Mouse (Mus musculus): ENCODE results near the gene Dvl3.
A peak's percentile ranks its signal among the peaks of the same experiment; 100 is the strongest.
"Not testable (repeated sequence)": the region's sequence is repeated elsewhere in the genome, so short reads cannot be mapped to it uniquely, and the experiment has no call there.

Dvl3 gene

GRCm38 (mm10) chr16:20516726-20517201 is at the start of gene Dvl3:
TSS of gene Dvl3 (plus strand) at chr16:20516982.
- DNase-seq (ENCODE audit: extremely low read depth, insufficient read length, low spot score): peak; percentile 95

- no peak for DNase-seq (ENCODE audit: extremely low read depth, insufficient read length, low spot score)
Measured at GRCm38 (mm10) chr16:20470981-20471380, 45.8 kb upstream of the Dvl3 start.

- no peak for DNase-seq (ENCODE audit: extremely low read depth, insufficient read length, low spot score)
Measured at GRCm38 (mm10) chr16:20471686-20472085, 45.1 kb upstream of the Dvl3 start.

GRCm38 (mm10) chr16:20473748-20474147 is 43.0 kb upstream of the Dvl3 start:
- DNase-seq (ENCODE audit: extremely low read depth, insufficient read length, low spot score): no peak

- DNase-seq (ENCODE audit: extremely low read depth, insufficient read length, low spot score): no peak
Measured at GRCm38 (mm10) chr16:20474211-20474610, 42.6 kb upstream of the Dvl3 start.

- no peak for DNase-seq (ENCODE audit: extremely low read depth, insufficient read length, low spot score)
Measured at GRCm38 (mm10) chr16:20474786-20475185, 42.0 kb upstream of the Dvl3 start.

GRCm38 (mm10) chr16:20475335-20475734 is 41.4 kb upstream of the Dvl3 start:
- DNase-seq (ENCODE audit: extremely low read depth, insufficient read length, low spot score): no peak

GRCm38 (mm10) chr16:20476857-20477256 is 39.9 kb upstream of the Dvl3 start:
- DNase-seq (ENCODE audit: extremely low read depth, insufficient read length, low spot score): peak; percentile 26

GRCm38 (mm10) chr16:20477270-20477669 is 39.5 kb upstream of the Dvl3 start:
- no peak for DNase-seq (ENCODE audit: extremely low read depth, insufficient read length, low spot score)

GRCm38 (mm10) chr16:20478504-20478903 is 38.3 kb upstream of the Dvl3 start:
- peak; percentile 31 for DNase-seq (ENCODE audit: extremely low read depth, insufficient read length, low spot score)

- DNase-seq (ENCODE audit: extremely low read depth, insufficient read length, low spot score): not testable (repeated sequence)
Measured at GRCm38 (mm10) chr16:20479026-20479760, 37.6 kb upstream of the Dvl3 start.

- DNase-seq (ENCODE audit: extremely low read depth, insufficient read length, low spot score): peak; percentile 32
Measured at GRCm38 (mm10) chr16:20480115-20480514, 36.7 kb upstream of the Dvl3 start.

GRCm38 (mm10) chr16:20481746-20482145 is 35.0 kb upstream of the Dvl3 start:
- DNase-seq (ENCODE audit: extremely low read depth, insufficient read length, low spot score): no peak

- DNase-seq (ENCODE audit: extremely low read depth, insufficient read length, low spot score): not testable (repeated sequence)
Measured at GRCm38 (mm10) chr16:20483716-20484115, 33.1 kb upstream of the Dvl3 start.

GRCm38 (mm10) chr16:20485061-20485460 is 31.7 kb upstream of the Dvl3 start:
- no peak for DNase-seq (ENCODE audit: extremely low read depth, insufficient read length, low spot score)

GRCm38 (mm10) chr16:20486048-20486447 is 30.7 kb upstream of the Dvl3 start:
- no peak for DNase-seq (ENCODE audit: extremely low read depth, insufficient read length, low spot score)

GRCm38 (mm10) chr16:20488151-20488550 is 28.6 kb upstream of the Dvl3 start:
- no peak for DNase-seq (ENCODE audit: extremely low read depth, insufficient read length, low spot score)

- not testable (repeated sequence) for DNase-seq (ENCODE audit: extremely low read depth, insufficient read length, low spot score)
Measured at GRCm38 (mm10) chr16:20488751-20489150, 28.0 kb upstream of the Dvl3 start.

- no peak for DNase-seq (ENCODE audit: extremely low read depth, insufficient read length, low spot score)
Measured at GRCm38 (mm10) chr16:20489233-20489632, 27.5 kb upstream of the Dvl3 start.

- peak; percentile 62 for DNase-seq (ENCODE audit: extremely low read depth, insufficient read length, low spot score)
Measured at GRCm38 (mm10) chr16:20490581-20490980, 26.2 kb upstream of the Dvl3 start.

GRCm38 (mm10) chr16:20491301-20491700 is 25.5 kb upstream of the Dvl3 start:
- no peak for DNase-seq (ENCODE audit: extremely low read depth, insufficient read length, low spot score)

GRCm38 (mm10) chr16:20493452-20493851 is 23.3 kb upstream of the Dvl3 start:
- no peak for DNase-seq (ENCODE audit: extremely low read depth, insufficient read length, low spot score)

All from 3134 (cell line).